Mouse (Mus musculus): ENCODE measurements at regions not wholly inside any gene's neighbourhood (a gene's known extent, or its start where the extent isn't known, plus 50 kb on each side); places are given as distances from the start of the nearest gene placed in this dataset.

GRCm38 (mm10) chr16:78635257-78635656, 58.7 kb upstream of the D16Ertd472e start:
- DNase-seq (ENCODE audit: low spot score): peak; percentile 36

- no peak for DNase-seq (ENCODE audit: low spot score)
Measured at GRCm38 (mm10) chr16:78631797-78632196, 55.3 kb upstream of the D16Ertd472e start.

- DNase-seq (ENCODE audit: low spot score): no peak
Measured at GRCm38 (mm10) chr16:78626803-78627202, 50.3 kb upstream of the D16Ertd472e start.
